Mouse (Mus musculus): Measurements from ENCODE around the gene Gm44596. TPM values are rescaled to one million over a fixed set of nuclear protein-coding genes. Genes with fewer than 3 reads are reported as not detected.
A peak's percentile ranks its signal among the peaks of the same experiment; 100 is the strongest.

The Gm44596 gene
- total RNA-seq, 2 experiments from 2014 or later: not detected

DNA sequence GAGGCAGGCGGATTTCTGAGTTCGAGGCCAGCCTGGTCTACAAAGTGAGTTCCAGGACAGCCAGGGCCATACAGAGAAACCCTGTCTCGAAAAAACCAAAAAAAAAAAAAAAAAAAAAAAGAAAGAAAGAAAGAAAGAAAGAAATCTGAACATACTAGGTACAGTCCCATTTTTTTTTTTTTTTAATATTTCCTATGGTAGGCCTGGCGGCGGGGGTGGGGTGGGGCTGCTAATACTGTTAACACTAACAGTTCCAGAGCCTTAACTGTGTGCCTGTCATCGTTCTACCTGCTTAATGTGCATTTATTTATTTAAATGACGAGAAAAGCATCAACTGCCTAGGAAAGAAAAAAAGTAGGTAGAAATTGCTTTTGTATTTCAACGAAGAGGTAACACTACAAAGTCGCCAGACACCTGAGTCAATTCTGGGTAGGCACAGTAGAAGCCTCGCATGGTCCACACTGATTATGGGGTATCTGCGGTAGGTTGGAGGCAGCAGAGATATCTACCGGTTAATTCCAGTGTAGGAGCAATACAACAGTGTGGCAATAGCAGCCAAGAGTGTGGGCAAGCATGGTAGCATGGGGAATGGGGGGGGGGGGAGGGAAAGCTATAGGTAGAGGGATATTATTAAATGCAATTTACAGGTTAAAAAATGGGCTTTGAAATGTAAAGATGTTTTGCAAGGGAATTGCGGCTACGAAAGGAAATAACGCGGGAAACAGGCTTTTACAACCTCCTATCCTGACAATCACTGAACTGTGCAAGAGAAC is 48.4 kb downstream of the Gm44596 start:
- peak; percentile 40; the same call in 1 of the 2 replicates for ATAC-seq (replicated peaks; ENCODE audit: low FRiP score, poor library complexity, severe bottlenecking)

DNA sequence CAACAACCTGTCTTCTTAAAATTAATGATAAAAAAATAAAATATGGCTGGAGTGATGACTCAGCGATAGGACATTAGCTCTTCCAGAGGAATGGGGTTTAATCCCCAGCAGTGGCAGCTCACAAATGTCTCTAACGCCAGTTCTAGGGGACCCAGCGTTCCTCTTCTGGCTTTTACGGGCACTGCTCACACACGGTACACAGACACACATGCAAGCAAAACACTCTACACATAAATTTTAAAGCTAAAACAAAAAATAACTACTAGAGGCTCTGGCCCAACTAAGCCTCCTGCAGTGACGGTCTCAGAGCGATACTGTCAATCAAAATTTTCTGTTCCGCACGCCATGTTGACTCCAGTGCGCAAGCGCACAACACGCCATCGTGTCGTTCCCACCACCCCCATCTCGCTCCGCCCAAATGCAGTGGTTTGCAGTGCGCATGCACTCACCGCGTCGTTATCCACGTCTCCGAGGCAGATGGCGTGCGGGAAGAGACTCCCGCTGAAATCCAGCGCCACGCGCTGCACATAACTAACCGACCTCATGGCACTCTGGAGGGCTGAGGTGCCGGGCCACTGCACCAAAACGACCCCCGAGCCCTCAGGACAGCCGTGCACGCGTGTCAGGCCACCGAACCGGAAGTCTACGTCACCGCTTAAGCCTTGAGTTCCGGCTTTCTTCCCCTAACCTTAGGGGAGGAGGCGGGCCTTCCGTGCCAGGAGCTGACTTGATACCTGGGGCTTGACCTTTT is 49.1 kb downstream of the Gm44596 start, which contains the start of gene Itfg2:
Gene Itfg2, minus strand, starts transcription at position 663 of the 751 bp plus-strand sequence.
- peak; percentile 97 for ATAC-seq (replicated peaks; ENCODE audit: low FRiP score, poor library complexity, severe bottlenecking)

DNA sequence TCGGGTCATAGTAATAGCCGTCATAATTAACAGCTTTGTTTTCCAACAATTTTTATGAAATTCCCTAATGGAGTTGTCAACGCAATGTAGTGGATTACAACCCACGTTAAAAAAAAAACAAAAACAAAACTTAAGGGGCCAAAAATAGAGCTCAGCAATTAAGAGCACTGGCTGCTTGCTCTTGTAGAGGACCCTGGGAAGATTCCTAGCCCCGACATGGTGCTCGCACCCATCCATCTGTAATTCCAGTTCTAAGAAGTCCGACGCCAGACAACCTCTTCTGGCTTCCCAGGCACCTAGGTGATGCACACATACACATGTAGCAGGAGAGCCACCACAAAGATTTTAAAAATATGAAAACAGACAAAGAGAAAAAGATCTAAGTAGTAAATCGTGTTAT is 49.7 kb downstream of the Gm44596 start:
- ATAC-seq (replicated peaks; ENCODE audit: low FRiP score, poor library complexity, severe bottlenecking): no peak

DNA sequence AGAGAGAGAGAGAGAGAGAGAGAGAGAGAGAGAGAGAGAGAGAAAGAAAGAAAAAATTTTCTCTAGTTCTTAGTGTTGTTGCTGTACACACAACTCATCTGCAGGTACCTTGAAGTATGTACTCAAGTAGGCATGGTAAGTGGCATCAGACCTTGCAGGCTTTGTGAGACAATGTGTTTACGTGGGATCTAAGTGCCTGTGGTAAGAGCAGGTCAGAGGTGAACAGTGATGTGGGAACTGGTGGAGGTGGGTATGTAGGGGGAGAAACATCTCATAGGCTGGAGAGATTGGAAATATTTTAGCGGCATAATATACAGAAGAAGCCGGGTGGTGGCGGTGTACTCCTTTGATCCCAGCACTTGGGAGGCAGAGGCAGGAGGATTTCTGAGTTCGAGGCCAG is 52.3 kb downstream of the Gm44596 start:
- no peak for ATAC-seq (replicated peaks; ENCODE audit: low FRiP score, poor library complexity, severe bottlenecking)

GRCm38 (mm10) chr6:128429300-128429699 is 54.0 kb downstream of the Gm44596 start:
- ATAC-seq (replicated peaks; ENCODE audit: low FRiP score, poor library complexity, severe bottlenecking): no peak

DNA sequence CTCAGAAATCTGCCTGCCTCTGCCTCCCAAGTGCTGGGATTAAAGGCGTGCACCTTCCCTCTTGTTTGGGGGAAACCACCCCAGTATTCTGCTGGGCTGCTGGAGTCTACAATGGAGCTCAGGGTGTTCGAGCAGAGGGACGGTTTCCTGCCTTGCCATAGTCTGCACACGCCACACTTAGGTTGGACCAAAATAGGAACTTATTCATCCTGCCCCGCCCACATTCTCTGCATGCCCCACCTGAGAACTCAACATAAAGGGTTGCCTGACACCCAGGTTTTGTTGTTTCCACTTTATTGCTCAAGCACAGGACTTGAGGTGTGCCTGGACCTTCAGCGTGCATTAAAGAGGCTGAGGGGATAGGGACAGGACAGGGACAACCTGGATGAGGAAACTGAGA is 54.5 kb downstream of the Gm44596 start:
- ATAC-seq (replicated peaks; ENCODE audit: low FRiP score, poor library complexity, severe bottlenecking): no peak

DNA sequence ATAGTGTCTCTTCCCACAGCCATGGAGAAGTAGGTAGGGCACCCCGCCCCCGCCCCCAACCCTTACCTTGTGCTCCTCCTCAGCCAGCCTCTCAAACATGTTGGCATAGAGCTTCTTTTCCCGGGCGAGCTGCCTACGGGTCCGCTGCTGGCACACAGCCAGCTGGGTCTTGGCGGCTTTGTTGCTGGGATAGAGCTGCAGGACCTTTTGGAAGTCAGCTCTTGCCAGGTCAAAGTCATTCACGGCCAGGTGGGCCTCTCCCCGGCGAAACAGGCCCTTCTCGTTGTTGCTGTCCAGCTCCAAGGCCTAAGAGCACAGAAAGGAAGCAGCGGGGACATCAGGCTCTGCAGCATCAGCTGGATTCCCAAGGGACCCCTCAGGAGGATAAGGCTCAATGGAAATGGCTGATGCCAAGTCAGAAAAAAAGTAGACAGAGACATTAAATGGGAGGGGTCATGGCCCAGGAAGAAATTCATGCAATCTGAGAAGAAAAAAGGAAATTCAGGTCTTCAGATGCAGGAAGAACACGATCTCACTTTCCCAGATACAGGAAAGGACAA is 57.1 kb downstream of the Gm44596 start:
- no peak for ATAC-seq (replicated peaks; ENCODE audit: low FRiP score, poor library complexity, severe bottlenecking)

DNA sequence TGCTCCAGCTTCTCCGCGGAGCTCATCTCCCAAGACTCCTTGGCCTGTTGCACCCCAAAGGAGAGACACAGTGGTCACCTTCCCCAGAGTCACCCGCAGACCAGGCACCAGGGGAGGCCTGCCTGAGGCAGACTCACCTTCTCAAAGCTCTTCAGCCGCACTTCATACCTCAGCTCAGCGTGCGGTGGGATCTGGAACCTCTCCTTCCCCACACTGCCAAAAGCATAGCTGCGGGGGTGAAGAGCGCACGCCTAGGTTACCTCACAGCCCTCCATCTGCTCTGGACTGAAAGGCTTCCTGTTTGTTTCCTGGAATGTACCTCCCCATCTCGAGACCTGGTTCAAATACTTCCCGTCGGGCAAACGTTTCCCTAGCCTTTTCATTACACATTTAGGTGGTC is 58.3 kb downstream of the Gm44596 start:
- ATAC-seq (replicated peaks; ENCODE audit: low FRiP score, poor library complexity, severe bottlenecking): no peak

DNA sequence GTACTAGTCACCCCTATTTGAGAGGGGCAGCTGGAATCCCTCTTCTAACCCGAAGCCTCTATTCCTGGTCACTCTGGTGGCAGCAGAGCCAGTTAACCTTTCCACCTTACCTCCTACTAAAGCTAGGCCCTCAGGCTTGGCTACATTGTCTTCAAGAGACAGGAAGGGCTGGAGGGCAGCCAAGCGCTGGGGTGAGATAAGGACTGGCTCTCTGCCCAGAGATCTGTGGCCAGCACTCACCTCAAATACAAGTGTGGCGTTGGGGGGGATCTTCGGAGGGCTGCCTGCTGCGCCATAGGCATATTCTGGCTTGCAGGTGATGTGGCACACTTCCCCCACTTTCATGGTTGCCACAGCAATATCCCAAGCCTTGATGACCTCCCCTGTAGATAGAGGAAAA is 60.2 kb downstream of the Gm44596 start:
- no peak for ATAC-seq (replicated peaks; ENCODE audit: low FRiP score, poor library complexity, severe bottlenecking)

DNA sequence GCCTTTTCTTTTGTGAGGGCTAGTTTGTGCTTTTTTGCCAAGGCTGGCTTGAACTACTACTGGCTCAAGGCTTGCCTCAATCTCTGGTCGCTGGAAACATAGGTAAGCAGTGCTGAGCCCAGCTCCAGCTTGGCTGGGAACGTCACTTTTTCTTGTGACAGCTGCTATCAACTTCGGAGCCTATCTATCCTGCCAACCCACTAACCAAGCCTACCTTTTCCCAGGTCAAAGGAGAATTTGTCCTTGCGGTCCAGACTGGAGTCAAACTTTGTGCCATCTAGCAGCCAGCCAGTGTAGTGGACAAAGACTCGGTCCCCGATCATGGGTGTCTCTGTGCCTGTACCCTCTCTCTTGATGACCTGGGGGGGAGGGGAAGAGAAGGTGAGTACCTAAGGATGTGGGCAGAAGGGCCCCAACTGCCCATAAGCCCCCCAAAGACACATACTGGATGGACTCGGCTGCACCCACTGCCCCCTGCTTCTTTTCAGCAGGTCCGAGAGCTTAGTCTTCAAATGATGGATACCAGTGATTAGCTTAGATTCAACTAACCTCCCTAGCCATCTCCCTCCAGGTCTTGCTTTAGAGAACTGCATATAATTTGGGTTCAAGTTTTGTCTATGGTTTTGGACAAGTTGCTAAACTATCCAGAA is 61.2 kb downstream of the Gm44596 start:
- ATAC-seq (replicated peaks; ENCODE audit: low FRiP score, poor library complexity, severe bottlenecking): no peak

- no peak for ATAC-seq (replicated peaks; ENCODE audit: low FRiP score, poor library complexity, severe bottlenecking)
Measured at GRCm38 (mm10) chr6:128437288-128437687, 62.0 kb downstream of the Gm44596 start.

DNA sequence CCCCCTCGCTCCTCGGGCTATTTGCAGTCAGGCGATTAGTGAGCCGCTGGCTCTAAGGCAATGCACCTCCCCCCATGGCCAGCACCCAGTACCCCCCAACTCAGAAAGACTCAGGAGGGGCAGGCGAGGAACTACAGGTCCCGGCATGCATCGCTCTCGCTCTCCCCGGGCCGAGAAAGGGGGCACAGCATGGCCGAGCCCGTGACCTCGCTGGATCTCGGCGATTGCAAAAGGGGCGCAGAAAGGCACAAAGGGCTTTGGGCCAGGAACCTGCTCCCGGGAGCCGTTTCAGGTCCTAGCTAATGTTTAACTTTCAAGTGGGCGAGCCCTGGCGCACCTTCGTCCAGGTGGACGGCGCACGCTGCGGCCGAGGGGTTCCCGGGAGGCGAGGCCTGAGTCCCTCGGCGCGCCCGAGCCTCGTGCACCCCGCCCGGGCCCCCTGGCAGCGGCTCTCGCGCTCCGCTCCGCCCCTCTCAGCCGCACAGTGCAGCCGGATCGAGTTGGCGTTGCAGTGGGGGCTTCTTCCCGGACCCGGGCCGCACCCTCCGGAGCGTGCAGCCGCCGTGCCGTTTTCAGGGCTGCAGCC is 62.5 kb downstream of the Gm44596 start:
- ATAC-seq (replicated peaks; ENCODE audit: low FRiP score, poor library complexity, severe bottlenecking): peak; percentile 13; the same call in 1 of the 2 replicates

GRCm38 (mm10) chr6:128438317-128438870 is 63.1 kb downstream of the Gm44596 start, which contains the start of gene Fkbp4:
Fkbp4 (minus strand) TSS chr6:128438677.
- ATAC-seq (replicated peaks; ENCODE audit: low FRiP score, poor library complexity, severe bottlenecking): peak; percentile 95

DNA sequence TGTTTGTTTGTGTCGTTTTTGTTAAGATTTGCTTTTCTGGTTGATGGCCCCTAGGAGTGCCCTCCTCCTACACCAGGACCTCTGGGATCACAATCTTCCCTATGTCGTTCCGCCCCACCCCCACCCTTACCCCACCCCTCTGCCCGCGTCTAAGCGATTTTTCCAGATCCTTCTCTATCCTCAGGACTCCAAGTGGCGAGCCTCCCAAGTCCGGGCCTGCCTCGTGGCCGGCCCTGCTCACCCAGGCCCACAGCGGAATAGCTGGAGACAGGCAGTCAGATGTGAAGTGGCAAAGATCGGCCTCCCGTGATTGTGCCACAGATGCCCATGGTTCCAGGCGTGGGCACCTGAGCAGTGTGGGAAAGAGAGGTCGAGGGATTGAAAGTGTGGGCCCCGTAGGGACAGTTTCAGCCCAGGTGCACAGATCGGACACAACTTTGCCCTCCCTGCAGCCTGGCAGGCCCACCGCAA is 63.6 kb downstream of the Gm44596 start:
- peak; percentile 33 for ATAC-seq (replicated peaks; ENCODE audit: low FRiP score, poor library complexity, severe bottlenecking)

DNA sequence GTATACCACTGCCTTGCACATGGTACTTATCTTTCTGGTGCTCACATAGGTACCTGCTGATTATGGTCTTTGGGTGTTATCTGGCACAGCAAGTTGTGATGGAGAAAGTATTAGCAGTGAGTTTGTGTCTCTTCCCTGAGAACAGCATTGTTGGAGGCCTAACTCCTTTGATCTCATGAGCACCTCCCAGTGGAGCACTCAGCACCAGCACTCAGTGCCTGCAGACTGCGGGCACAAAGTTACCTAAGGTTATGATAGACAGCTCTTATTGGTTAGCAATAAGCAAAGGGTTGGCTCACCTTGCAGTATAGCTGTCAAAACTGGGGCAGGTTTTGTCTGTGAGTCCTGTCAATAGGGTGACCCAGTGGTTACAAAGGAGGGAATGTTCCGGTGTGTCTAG is 64.9 kb downstream of the Gm44596 start:
- ATAC-seq (replicated peaks; ENCODE audit: low FRiP score, poor library complexity, severe bottlenecking): no peak

DNA sequence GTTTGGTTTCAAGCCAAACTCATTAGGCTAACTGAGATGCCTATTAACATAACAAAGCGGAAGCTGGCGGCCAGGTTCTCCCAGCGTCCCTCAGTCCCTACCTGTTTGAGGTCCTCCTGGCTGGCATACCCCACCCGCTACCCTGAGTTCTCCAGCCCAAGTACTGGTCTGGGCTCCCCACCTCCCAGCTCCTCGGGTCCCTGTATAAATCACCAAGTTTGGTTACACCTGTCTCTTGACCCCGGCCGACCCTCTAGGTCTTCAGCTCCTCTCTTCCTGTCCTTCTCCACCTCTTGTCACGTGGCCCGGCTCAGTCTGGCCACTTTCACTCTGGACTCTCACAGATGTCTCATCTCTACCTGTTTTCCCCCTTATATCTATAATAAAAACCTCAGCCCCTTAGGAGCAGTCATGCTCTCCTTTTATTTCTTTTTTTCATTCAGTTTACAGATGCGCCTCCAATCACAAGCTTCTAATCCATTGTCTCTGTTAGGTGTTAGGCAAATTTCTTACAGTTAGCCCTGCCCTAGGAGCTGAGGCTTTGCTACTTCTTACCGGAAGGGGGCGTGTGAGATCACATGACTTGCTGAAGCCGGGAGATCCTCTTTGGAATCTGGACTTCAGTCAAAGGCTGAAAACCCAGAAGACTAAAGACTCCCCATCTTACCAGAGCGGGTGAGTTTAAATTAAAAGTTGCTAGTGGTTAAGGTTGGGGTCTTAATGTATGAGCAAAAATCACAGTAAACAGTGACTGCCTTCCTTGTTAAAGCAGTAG is 70.6 kb downstream of the Gm44596 start:
- 0 out of 2 replicates have a peak, but pooled peaks have one; percentile 61 for ATAC-seq (replicated peaks; ENCODE audit: low FRiP score, poor library complexity, severe bottlenecking)

DNA sequence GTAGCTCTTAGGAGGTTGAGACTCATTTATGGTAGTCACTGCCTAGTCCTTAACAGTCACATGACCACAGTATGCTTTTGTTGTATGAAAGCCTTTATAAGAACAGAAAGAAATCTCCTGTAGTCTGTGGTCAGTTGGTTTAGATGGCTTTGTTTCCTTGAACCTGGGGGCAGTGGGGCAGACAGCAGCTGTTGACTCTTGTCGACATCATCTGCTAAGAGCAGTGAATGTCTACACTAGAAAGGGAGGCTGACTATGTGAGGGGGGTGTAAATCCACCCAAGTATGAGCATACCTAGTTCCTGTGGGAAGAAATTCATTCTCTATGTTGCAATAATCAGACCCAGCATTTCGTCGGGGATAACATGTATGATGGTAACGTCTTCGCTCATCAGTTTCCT is 71.8 kb downstream of the Gm44596 start:
- no peak for ATAC-seq (replicated peaks; ENCODE audit: low FRiP score, poor library complexity, severe bottlenecking)

- no peak for ATAC-seq (replicated peaks; ENCODE audit: low FRiP score, poor library complexity, severe bottlenecking)
Measured at GRCm38 (mm10) chr6:128455835-128456605, 80.7 kb downstream of the Gm44596 start.

Data from erythroid progenitor cell, adult 5-6 weeks (primary cell).